Mouse (Mus musculus): ENCODE data around the gene C3. TPM values are rescaled to one million over a fixed set of nuclear protein-coding genes. Genes with fewer than 3 reads are reported as not detected.

C3 gene
- 40.1 and 41.4 TPM in 2 replicates for polyA plus RNA-seq (2012; rRNA removed)

DNA sequence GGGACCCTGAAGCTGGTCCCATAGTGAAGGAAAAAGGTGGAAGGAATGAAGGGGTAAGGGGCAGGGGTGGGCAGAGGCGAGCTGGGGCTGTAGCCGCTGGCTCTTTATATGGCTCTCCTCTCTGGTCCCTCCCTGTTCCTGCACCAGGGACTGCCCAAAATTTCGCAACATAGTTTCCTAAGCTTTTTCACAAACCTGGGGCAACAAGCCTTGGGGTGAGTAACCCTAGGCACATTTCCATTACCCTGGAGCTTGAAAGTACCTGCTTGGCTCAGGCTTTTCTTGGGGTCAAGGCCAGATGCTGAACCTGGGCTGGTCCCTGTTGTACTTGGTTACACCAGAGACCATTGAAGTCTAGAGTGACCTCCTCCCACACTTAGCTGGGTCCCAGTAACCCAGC lies at the start of gene C3:
C3 (minus strand) TSS at position 123 of the 400 bp plus-strand sequence.

DNA sequence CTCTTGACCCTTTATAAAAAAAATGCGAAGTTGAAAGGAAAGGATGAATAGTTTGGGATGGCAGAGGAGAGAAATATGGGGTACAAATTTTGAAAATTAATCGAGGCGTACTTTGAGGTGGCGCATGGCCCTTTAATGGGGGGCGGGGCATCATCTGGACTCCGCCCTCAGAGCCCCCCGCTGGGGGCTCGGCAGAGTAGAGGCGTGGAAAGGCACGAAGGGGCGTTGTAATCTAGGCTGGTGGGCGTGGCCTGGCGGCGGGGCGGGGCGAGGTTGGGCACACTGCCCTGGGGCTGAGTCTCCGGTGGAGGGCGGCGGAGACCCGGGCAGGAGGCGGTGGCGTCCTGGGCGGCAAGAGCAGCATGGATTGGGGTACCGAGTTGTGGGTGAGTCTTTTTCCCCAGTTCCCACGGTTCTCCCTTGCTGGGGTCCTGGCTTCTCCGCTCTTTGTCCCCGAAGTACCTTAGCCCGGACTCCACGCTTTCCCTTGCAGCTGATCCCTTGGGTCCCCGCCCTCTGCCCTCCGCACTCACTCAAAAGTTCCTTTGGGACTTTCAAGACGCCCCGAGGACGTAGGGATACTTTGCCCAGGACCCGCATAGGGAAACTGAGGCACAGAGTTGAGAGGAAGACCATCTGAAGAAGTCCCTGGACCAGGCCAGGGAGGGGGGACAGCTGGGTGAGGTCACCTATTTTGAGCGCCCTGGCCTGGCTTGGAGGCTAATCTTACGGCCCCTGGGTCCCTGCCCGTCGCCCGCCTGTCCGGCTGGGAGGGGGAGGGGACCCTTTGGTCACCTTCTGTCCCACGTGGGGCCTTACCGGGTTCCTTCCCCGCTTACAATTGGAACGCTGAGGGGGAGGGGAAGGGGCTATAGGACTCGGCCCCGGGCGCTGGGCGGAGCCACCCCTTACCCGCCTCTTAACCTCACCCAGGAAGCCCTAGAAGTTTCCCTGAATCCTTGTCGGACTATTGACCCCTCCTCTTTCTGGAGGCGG lies 21.5 kb upstream of the C3 start, which contains the start of gene Trip10:
Trip10 (plus strand) TSS at position 270 of the 996 bp plus-strand sequence.

DNA sequence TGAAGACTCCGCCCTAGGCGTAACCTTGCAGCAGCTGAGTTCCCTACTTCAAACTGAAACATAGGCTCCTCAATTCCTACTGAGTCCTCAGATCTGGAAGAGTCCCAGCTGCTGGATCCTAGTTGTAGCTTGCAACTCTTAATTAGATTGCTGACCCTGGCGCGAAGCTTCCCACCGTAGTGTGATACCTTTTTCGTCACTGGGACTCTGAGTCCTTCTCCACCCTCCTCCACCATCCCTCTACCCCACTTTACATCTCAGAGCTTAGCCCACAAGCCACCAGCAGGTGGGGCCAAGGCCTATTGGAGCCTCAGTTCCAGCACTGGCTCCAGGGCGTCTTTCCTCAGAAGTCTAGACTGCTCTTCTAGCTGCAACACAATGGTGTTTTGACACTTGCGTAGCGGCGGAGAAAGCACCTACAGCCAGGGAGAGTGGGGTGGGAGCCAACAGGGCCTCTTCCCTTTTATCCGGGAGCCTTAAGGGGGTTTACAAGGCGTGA lies 20.3 kb upstream of the C3 start, which contains the start of gene Gpr108:
Gpr108 (minus strand) TSS at position 246 of the 499 bp plus-strand sequence.

DNA sequence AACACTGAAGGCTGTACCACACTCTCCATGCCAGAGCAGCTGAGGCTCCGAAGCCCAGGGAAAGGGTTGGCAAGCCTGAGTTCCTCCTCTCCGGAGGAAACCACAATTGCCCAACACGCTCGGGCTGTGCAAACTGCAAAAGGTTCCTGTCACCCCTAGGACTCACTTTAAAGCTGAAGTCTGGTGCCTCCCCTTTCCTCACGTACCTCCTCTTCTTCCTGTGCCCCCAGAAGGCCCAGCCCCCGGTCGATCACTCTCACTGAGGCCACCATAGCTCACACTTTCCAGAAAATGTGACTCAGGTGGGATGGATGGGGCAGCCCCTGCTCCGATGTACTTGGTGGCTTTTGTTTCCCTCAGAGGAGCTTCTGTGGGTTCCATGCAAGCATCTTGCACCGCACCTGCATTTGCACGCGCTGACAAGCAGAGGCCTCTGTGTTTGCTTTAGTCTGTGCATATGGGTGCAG lies 33.9 kb downstream of the C3 start, which contains the start of gene Tnfsf14:
Tnfsf14 (minus strand) TSS at position 137 of the 467 bp plus-strand sequence.

Other genes with a start within 250 kb of the C3 start
- 73.6 and 84.8 TPM in 2 replicates for gene Acer1, start 246.0 kb downstream of the C3 start, polyA plus RNA-seq (2012; rRNA removed)
- 174 and 182 TPM in 2 replicates for gene Clpp, start 237.8 kb downstream of the C3 start, polyA plus RNA-seq (2012; rRNA removed)
- 70.7 and 72.3 TPM in 2 replicates for gene Alkbh7, start 230.8 kb downstream of the C3 start, polyA plus RNA-seq (2012; rRNA removed)
- gene Pspn, start 228.1 kb downstream of the C3 start, polyA plus RNA-seq (2012; rRNA removed) = 0.57 TPM in 1 of 2 replicates, not detected in the other
- gene Gtf2f1, start 216.8 kb downstream of the C3 start, polyA plus RNA-seq (2012; rRNA removed) = 31.0 and 35.2 TPM in 2 replicates
- gene Gm17949, start 216.7 kb downstream of the C3 start, polyA plus RNA-seq (2012; rRNA removed) = 0.24 TPM in 1 of 2 replicates, not detected in the other
- 83.9 and 101 TPM in 2 replicates for gene Khsrp, start 196.6 kb downstream of the C3 start, polyA plus RNA-seq (2012; rRNA removed)
- gene Slc25a41, start 186.5 kb downstream of the C3 start, polyA plus RNA-seq (2012; rRNA removed) = not detected in 2 replicates
- 237 and 303 TPM in 2 replicates for gene Crb3, start 169.0 kb downstream of the C3 start, polyA plus RNA-seq (2012; rRNA removed)
- gene Slc25a23, start 168.3 kb downstream of the C3 start, polyA plus RNA-seq (2012; rRNA removed) = 33.4 and 39.0 TPM in 2 replicates
- 3.9 and 4.8 TPM in 2 replicates for gene Dennd1c, start 149.6 kb downstream of the C3 start, polyA plus RNA-seq (2012; rRNA removed)
- 8.0 and 8.8 TPM in 2 replicates for gene Tubb4a, start 140.4 kb downstream of the C3 start, polyA plus RNA-seq (2012; rRNA removed)
- 2.2 and 2.3 TPM in 2 replicates for gene Tnfsf9, start 122.8 kb downstream of the C3 start, polyA plus RNA-seq (2012; rRNA removed)
- not detected in 2 replicates for gene Cd70, start 78.4 kb downstream of the C3 start, polyA plus RNA-seq (2012; rRNA removed)
- 0.48 and 0.52 TPM in 2 replicates for gene Tnfsf14, start 34.0 kb downstream of the C3 start, polyA plus RNA-seq (2012; rRNA removed)
- 108 and 126 TPM in 2 replicates for gene Gpr108, start 20.3 kb upstream of the C3 start, polyA plus RNA-seq (2012; rRNA removed)
- 46.6 and 47.7 TPM in 2 replicates for gene Trip10, start 21.3 kb upstream of the C3 start, polyA plus RNA-seq (2012; rRNA removed)
- gene Vav1, start 51.0 kb upstream of the C3 start, polyA plus RNA-seq (2012; rRNA removed) = 5.4 TPM in 2 replicates
- gene Adgre1, start 130.6 kb upstream of the C3 start, polyA plus RNA-seq (2012; rRNA removed) = 6.2 and 6.5 TPM in 2 replicates